Mouse (Mus musculus): Measurements from ENCODE around the gene Klf13. TPM values are rescaled to one million over a fixed set of nuclear protein-coding genes. Genes with fewer than 3 reads are reported as not detected.

The Klf13 gene
- polyA plus RNA-seq, 1 experiment from 2014 or later, result 32.3 TPM

DNA sequence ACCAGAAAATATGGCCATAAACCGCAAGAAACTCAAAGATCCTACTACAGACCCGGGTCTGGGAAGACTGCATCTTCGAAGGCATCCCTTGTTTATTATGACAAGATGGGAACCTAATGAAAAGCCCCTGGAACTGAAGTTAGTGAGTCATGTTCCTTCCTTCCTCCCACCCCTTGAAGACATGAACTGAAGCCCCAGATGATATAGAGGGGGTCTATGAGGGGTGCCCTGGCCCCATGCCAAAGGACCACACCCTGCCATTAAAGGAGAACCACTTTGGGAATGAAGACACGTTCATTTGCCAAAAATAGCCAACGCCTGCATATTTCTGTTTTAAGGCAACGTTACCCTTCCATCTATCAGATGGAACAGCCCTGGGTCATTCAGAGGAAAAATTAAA is 50.0 kb downstream of the Klf13 start:
- Histone ChIP-seq H3K9ac (no peak overlapping the region), H3K27me3 (replicated peaks) (no peaks in the 10 kb centered on the region), H3K4me1 (peaks cover 4% of the 10 kb centered on the region; the same call in 1 of the 2 replicates), H3K36me3 (peaks cover 5% of the 10 kb centered on the region), H3K4me2 (no peak overlapping the region), H3K27ac (no peak overlapping the region), H3K4me3 (replicated peaks) (no peak overlapping the region), H3K9me3 (no peaks in the 10 kb centered on the region)
- WGBS, result 68% methylated on average over 6 of the region's 6 CpGs
- no peak for ATAC-seq (ENCODE audit: insufficient read depth, low FRiP score, low read depth)

- no peaks in the 10 kb centered on the region for H3K27me3 ChIP-seq (replicated peaks)
- H3K9ac ChIP-seq, result no peak overlapping the region
- no peak overlapping the region for H3K4me2 ChIP-seq
- no peaks in the 10 kb centered on the region for H3K9me3 ChIP-seq
- peaks cover 4% of the 10 kb centered on the region; the same call in 1 of the 2 replicates for H3K4me1 ChIP-seq
- WGBS, result 75% methylated on average over 10 of the region's 10 CpGs
- no peak overlapping the region for H3K4me3 ChIP-seq (replicated peaks)
- no peak overlapping the region for H3K27ac ChIP-seq
- no peak for ATAC-seq (ENCODE audit: insufficient read depth, low FRiP score, low read depth)
- H3K36me3 ChIP-seq, result peaks cover 5% of the 10 kb centered on the region
Observed at GRCm38 (mm10) chr7:63887602-63888123, 51.1 kb downstream of the Klf13 start.

- H3K27ac ChIP-seq, result no peak overlapping the region
Observed at GRCm38 (mm10) chr7:63887034-63887551, 51.6 kb downstream of the Klf13 start.

DNA sequence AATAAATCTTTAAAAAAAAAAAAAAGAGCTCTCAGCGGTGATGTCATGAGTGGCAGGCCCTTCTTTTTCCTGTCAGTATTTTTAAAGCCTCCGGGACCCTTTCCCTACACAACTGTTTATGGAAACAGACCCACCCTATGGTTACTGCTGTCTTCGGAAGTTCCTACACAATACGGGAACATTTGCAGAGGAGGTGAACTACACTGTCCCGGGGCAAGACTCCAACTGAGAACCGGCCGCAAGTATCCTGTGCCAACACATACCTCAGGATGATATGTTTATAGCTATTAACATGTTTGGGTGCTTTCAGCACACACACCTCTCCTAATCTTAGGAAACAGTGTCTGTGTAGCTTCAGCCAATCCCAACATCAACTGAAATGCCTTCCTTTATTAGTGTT is 53.7 kb downstream of the Klf13 start:
- ATAC-seq (ENCODE audit: insufficient read depth, low FRiP score, low read depth), result no peak
- peaks cover 4% of the 10 kb centered on the region; the same call in 1 of the 2 replicates for H3K4me1 ChIP-seq
- H3K36me3 ChIP-seq, result 0 out of 2 replicates have a peak, but pooled peaks cover under 1% of the 10 kb centered on the region
- H3K27ac ChIP-seq, result no peak overlapping the region
- H3K27me3 ChIP-seq (replicated peaks), result no peaks in the 10 kb centered on the region
- H3K9me3 ChIP-seq, result no peaks in the 10 kb centered on the region
- H3K4me3 ChIP-seq (replicated peaks), result no peak overlapping the region
- H3K9ac ChIP-seq, result no peak overlapping the region
- no peak overlapping the region for H3K4me2 ChIP-seq
- WGBS, result 73% methylated on average over 7 of the region's 7 CpGs

More at GRCm38 (mm10) chr7:63887034-63887551, 51.6 kb downstream of the Klf13 start:
- Histone ChIP-seq H3K27me3 (replicated peaks) (no peaks in the 10 kb centered on the region), H3K4me1 (peaks cover 4% of the 10 kb centered on the region; the same call in 1 of the 2 replicates), H3K4me3 (replicated peaks) (no peak overlapping the region), H3K9ac (no peak overlapping the region), H3K9me3 (no peaks in the 10 kb centered on the region), H3K4me2 (no peak overlapping the region), H3K36me3 (peaks cover 5% of the 10 kb centered on the region)
- no peak for ATAC-seq (ENCODE audit: insufficient read depth, low FRiP score, low read depth)
- 56% methylated on average over 8 of the region's 8 CpGs for whole genome bisulfite sequencing

DNA sequence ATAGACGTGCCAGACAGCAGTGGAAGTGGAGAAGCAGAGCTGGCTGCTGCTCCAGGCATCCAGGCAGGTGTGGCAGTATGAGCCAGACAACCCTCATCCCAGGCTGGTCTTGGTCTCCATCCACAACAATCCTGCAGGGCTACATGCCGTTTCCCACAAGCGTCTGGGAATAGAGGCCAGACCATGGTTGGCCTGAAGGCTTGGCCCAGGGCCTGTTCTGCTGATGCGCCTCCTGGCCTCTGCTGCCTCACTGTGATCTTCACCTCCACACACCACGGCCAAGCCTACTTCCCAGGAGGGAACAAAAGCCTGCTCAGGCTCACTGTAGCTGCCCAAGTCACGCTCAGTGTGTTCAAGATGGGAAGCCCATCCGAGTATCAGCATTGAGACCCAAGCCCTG is 56.0 kb downstream of the Klf13 start:
- Histone ChIP-seq H3K36me3 (no peaks in the 10 kb centered on the region), H3K9ac (no peak overlapping the region), H3K27me3 (replicated peaks) (no peaks in the 10 kb centered on the region), H3K4me2 (no peak overlapping the region), H3K4me3 (replicated peaks) (no peak overlapping the region), H3K27ac (no peak overlapping the region), H3K9me3 (no peaks in the 10 kb centered on the region), H3K4me1 (no peaks in the 10 kb centered on the region)
- no peak for ATAC-seq (ENCODE audit: insufficient read depth, low FRiP score, low read depth)
- 79% methylated on average over 7 of the region's 7 CpGs for WGBS

GRCm38 (mm10) chr7:63879583-63879982 is 59.1 kb downstream of the Klf13 start:
- no peak for ATAC-seq (ENCODE audit: insufficient read depth, low FRiP score, low read depth)
- no peak overlapping the region for H3K9ac ChIP-seq
- H3K9me3 ChIP-seq, result no peaks in the 10 kb centered on the region
- 81% methylated on average over 6 of the region's 6 CpGs for WGBS
- H3K4me2 ChIP-seq, result no peak overlapping the region
- no peaks in the 10 kb centered on the region for H3K4me1 ChIP-seq
- H3K4me3 ChIP-seq (replicated peaks), result no peak overlapping the region
- no peaks in the 10 kb centered on the region for H3K36me3 ChIP-seq
- H3K27ac ChIP-seq, result no peak overlapping the region
- H3K27me3 ChIP-seq (replicated peaks), result no peaks in the 10 kb centered on the region

GRCm38 (mm10) chr7:63877610-63878009 is 61.1 kb downstream of the Klf13 start:
- Histone ChIP-seq H3K4me3 (replicated peaks) (no peak overlapping the region), H3K4me1 (no peaks in the 10 kb centered on the region), H3K9ac (no peak overlapping the region), H3K27ac (no peak overlapping the region), H3K36me3 (no peaks in the 10 kb centered on the region), H3K27me3 (replicated peaks) (no peaks in the 10 kb centered on the region), H3K9me3 (no peaks in the 10 kb centered on the region), H3K4me2 (peak overlapping the region; percentile 32)
- no peak for ATAC-seq (ENCODE audit: insufficient read depth, low FRiP score, low read depth)
- 23% methylated on average over 14 of the region's 14 CpGs for WGBS

GRCm38 (mm10) chr7:63876640-63877039 is 62.1 kb downstream of the Klf13 start:
- ATAC-seq (ENCODE audit: insufficient read depth, low FRiP score, low read depth), result no peak
- Histone ChIP-seq H3K9ac (no peak overlapping the region), H3K4me1 (no peaks in the 10 kb centered on the region), H3K27ac (no peak overlapping the region), H3K36me3 (no peaks in the 10 kb centered on the region), H3K4me2 (no peak overlapping the region), H3K27me3 (replicated peaks) (no peaks in the 10 kb centered on the region), H3K4me3 (replicated peaks) (no peak overlapping the region), H3K9me3 (no peaks in the 10 kb centered on the region)
- 71% methylated on average over 2 of the region's 2 CpGs for WGBS

GRCm38 (mm10) chr7:63875686-63876085 is 63.0 kb downstream of the Klf13 start:
- H3K27ac ChIP-seq, result no peak overlapping the region
- no peak overlapping the region for H3K9ac ChIP-seq
- H3K36me3 ChIP-seq, result no peaks in the 10 kb centered on the region
- H3K4me3 ChIP-seq (replicated peaks), result no peak overlapping the region
- no peak for ATAC-seq (ENCODE audit: insufficient read depth, low FRiP score, low read depth)
- no peaks in the 10 kb centered on the region for H3K27me3 ChIP-seq (replicated peaks)
- H3K4me1 ChIP-seq, result no peaks in the 10 kb centered on the region
- H3K4me2 ChIP-seq, result no peak overlapping the region
- no peaks in the 10 kb centered on the region for H3K9me3 ChIP-seq

GRCm38 (mm10) chr7:63873880-63874279 is 64.8 kb downstream of the Klf13 start:
- no peaks in the 10 kb centered on the region for H3K9me3 ChIP-seq
- no peak overlapping the region for H3K4me3 ChIP-seq (replicated peaks)
- H3K4me2 ChIP-seq, result no peak overlapping the region
- no peak overlapping the region for H3K27ac ChIP-seq
- no peak overlapping the region for H3K9ac ChIP-seq
- no peaks in the 10 kb centered on the region for H3K27me3 ChIP-seq (replicated peaks)
- no peaks in the 10 kb centered on the region for H3K36me3 ChIP-seq
- H3K4me1 ChIP-seq, result no peaks in the 10 kb centered on the region
- WGBS, result 56% methylated on average over 12 of the region's 12 CpGs
- no peak for ATAC-seq (ENCODE audit: insufficient read depth, low FRiP score, low read depth)

DNA sequence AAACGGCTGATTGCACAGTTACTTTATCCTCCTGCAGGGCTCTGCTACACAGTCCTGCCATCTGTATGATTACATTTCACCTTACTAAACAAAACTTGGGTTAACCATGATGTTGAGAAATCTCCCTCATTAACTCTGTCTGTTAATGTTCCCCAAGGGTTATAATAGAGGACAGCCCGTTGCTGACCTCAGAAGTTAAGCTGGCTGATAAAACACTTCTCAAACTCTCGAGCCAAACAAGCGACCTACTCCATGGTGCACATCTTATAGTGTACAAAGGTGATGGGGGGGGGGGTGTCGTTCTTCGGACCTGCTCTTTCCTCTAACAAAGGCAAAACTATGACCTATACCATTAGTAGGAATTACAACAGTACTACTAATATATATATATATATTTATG is 67.0 kb downstream of the Klf13 start:
- H3K9me3 ChIP-seq, result no peaks in the 10 kb centered on the region
- no peak overlapping the region for H3K4me3 ChIP-seq (replicated peaks)
- H3K4me1 ChIP-seq, result no peaks in the 10 kb centered on the region
- ATAC-seq (ENCODE audit: insufficient read depth, low FRiP score, low read depth), result no peak
- H3K9ac ChIP-seq, result no peak overlapping the region
- H3K4me2 ChIP-seq, result no peak overlapping the region
- no peaks in the 10 kb centered on the region for H3K36me3 ChIP-seq
- H3K27me3 ChIP-seq (replicated peaks), result no peaks in the 10 kb centered on the region
- WGBS, result 72% methylated on average over 6 of the region's 6 CpGs
- H3K27ac ChIP-seq, result no peak overlapping the region

DNA sequence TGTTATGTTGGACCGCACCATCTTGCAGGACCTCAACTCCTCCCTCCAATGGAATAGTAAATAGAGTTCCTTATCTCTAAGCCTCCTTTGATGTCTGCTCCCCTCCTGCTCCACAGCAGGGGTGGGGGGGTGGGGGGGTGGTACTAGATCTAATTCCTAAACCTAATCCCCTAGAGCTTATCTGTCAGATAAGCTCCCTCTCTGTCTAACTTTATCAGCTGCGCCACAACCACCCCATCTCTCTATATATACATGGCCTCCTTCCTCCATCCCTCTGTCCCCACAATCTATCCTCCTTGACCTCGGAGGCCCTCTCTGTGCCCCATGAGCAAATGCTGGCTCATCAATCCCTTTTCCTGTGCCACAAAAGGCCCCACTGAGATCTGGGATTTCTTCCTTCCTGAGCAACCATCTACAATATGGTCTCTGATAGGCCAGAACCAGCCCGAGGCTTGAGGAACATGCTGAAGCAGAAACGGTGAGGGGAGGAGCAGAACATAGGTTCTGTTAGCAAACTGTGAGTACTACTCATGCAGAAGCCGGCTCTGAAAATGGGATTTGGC is 70.3 kb downstream of the Klf13 start:
- H3K4me3 ChIP-seq (replicated peaks), result no peak overlapping the region
- H3K27ac ChIP-seq, result no peak overlapping the region
- no peaks in the 10 kb centered on the region for H3K9me3 ChIP-seq
- no peak overlapping the region for H3K9ac ChIP-seq
- H3K36me3 ChIP-seq, result no peaks in the 10 kb centered on the region
- WGBS, result 51% methylated on average over 6 of the region's 6 CpGs
- no peaks in the 10 kb centered on the region for H3K27me3 ChIP-seq (replicated peaks)
- ATAC-seq (ENCODE audit: insufficient read depth, low FRiP score, low read depth), result no peak
- no peaks in the 10 kb centered on the region for H3K4me1 ChIP-seq
- no peak overlapping the region for H3K4me2 ChIP-seq
